Mouse (Mus musculus) urinary bladder, postnatal 36 days (tissue): ENCODE measurements around the gene Crebrf.

Source experiments
- DNase-seq, 2 experiments: peaks; one replicate each; pipeline ENCODE4 v3.0.0; 2022; ENCODE audit warnings: low spot score in 2 of 2, mixed read lengths in 1 of 2

Gene Crebrf

DNA sequence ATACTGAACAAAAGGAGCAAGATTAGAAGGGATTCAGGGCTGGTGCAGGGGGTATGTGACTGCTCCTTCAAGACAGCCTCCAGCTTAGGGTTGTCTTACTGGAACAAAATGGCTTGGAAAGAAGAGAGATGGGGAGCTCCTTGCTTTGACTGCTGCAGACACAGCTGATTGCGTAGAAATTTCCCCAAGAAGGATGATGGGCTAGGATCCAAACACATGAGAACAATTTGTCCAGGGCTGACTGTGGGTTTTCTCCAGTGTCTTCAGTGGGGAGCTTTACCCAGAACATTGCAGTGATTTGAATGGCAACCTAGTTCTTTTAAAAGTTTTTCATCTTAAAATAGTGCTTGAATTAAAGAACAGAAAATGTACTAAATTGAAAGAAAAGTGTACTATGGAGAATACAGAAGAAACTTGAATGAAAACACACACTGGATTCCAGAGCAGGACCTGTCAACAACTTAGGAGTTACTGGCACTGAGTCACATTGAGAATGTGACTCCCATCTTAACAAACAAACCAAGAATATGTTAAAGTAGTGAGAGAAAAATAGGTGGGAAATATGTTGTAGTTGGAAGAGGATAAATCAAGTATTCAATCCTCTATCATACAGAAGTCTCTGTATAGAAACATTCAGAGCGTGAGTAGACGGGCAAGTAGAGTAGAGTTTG is 63.1 kb downstream of the Crebrf start:
- DNase-seq = no peak

DNA sequence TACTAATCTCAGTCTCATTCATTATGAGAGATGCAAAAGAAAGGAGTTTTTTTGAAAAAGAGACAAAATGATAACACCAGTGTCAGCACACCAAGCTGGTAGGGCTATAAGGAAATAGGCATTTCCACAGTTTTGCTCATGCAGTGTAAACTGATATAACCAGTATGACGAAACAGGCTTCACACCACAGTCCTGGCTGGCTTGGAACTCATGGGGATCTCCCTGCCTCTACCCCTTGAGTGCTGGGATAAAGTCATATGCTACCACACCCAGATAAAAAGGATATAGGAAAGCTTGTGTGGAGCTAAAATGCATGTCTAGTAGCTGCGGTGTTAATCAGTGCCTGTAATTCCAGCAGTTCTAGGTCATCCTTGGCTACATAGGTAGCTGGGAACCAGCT is 64.0 kb downstream of the Crebrf start:
- DNase-seq = no peak

DNA sequence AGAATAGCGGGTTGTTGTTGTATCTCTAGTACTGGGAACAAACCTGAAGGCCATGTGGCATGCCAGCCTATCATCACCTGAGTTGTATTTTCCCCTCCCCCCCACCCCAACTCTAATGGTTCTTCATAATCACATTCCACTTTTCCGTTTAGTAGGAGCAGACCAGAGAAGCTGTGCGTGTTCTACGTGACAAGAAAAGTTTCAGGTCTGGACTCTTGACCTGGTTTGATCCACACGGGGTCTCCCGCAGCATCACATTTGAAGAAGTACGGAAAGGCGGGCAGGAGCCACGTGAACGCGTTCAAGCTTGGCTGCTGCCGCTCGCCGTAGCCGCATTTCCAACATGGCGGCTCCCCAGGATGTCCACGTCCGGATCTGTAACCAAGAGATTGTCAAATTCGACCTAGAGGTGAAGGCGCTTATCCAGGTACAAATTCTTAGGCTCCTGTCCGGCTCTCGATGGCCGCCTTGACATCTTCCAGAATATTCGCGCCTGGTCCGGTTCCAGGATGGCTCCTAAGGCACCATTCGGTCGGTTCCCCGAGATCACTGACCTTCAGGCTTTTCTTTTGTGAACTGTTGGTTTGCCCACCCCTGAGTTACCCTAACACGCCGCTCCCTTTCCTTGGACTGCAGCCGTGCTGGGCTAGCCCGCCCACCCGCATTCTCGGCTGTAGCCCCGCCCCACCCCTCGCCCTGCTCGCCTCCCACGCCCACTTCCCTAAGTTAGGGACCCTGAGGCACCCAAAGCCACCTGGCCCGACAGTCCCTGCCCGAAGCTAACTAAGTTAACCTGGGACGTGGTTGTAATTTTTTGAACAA is 65.5 kb downstream of the Crebrf start, which contains the start of gene Bnip1:
TSS of gene Bnip1 (plus strand) at position 317 of the 822 bp plus-strand sequence.
- DNase-seq = peak; percentile 68 to 79

DNA sequence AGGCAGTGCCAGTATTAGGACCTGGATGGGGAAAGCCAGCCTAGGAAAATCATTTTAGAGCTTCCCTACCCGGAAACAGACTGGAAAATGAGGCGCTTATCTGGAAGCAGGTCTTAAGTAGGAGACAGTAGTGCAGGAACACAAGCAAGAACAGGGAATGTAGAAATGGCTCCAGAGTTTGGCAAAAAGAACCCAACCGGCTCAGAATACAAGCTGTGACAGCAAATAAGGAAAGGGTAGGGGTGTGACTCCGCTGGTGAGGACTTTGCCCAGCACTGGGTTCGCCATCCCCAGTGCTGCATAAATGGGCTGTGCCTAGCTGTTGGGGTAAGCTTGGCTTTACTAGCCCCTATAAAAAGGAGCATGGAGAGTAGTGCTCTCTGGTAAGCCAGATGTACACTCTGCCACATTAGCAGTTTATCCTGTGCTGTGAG is 66.2 kb downstream of the Crebrf start:
- no peak for DNase-seq

DNA sequence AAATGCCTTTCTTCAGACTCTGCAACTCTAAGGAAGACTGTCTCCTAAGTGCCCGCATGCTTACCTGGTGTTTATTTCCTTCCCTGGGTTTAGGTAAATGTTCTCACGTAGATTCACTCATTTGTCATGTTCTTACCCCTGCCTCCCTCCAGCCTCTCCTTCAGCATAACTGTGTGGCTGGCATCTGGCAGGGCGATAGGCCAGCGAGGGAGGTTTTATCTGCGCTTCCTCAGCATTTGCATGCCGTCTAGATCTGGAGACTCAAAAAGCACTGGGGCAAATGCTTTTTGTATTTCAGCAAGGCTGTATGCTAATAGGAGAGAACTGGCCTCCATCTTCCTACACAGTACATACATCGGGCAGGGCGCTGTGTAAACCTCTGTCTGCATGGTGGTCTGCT is 69.1 kb downstream of the Crebrf start:
- DNase-seq = no peak

DNA sequence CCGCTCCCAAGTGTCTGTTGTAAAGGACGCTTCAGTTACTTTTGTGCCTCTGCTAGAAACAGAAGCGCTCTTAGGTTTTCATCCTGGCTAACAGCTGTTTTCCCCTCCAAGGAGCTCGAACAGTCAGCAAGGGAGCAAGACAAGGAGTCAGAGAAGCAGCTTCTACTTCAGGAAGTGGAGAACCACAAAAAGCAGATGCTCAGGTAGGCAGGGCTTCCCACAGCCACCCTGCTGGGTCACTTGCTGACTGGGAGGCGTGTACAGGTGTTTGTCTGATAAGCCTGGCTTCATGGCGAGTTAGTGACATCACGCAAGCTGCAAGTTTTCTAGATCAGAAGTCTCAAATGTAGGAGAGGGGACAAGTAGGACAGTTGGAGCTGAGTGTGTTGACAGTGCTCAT is 71.1 kb downstream of the Crebrf start:
- no peak for DNase-seq

DNA sequence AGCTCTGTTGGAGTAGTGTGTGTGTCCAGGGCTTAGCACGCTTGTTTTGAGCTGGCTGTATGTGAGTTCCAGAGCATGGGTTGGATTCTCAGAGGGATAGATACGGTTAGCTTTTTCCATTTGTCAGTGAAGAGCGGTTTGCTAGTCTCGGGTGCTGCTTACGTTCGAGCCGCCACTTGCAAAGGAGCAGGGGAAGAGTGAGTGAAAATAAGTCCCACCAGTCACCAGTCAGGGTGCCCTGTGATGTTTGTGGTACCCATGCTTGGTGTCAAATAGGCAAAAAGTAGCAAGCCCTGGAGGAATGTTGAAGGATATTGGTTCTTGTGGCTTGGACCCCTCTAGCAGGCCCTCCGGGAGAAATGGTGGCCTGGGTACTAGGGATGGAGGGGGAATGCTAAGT is 73.5 kb downstream of the Crebrf start:
- DNase-seq = no peak

DNA sequence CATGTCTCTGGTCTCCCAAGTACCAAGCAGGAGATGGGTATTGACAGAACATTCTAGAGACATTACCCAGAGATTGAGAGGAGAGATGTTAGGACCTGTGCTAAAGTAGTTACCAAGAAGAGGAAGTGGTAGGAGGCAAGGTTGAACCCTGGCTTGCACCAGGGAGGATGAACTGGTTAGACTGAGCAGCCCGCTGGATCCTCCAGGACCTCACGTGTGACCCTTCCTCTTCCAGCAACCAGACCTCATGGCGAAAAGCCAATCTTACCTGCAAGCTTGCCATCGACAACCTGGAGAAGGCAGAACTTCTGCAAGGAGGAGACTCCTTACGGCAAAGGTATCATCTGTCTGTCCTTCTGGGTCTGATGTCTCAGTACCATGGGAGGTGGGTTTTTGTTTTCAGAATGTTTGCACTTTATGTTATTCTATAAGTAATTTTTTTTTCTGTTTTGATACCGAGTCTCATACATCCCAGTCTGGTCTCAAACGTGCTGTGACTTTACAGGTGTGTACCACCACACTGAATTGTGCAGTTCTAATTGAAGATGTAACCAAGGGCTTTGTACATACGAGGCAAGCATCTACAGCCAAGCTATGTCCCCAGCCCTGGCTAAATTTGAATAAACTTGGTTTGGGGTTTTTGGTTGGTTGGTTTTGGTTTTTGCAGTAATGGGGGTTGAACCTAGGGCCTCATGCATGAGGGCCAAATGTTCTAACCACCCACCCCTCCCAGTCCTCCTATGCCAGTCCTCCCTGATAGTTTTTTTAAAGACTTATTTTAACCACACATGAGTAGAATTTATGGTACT is 74.2 kb downstream of the Crebrf start:
- DNase-seq = no peak

DNA sequence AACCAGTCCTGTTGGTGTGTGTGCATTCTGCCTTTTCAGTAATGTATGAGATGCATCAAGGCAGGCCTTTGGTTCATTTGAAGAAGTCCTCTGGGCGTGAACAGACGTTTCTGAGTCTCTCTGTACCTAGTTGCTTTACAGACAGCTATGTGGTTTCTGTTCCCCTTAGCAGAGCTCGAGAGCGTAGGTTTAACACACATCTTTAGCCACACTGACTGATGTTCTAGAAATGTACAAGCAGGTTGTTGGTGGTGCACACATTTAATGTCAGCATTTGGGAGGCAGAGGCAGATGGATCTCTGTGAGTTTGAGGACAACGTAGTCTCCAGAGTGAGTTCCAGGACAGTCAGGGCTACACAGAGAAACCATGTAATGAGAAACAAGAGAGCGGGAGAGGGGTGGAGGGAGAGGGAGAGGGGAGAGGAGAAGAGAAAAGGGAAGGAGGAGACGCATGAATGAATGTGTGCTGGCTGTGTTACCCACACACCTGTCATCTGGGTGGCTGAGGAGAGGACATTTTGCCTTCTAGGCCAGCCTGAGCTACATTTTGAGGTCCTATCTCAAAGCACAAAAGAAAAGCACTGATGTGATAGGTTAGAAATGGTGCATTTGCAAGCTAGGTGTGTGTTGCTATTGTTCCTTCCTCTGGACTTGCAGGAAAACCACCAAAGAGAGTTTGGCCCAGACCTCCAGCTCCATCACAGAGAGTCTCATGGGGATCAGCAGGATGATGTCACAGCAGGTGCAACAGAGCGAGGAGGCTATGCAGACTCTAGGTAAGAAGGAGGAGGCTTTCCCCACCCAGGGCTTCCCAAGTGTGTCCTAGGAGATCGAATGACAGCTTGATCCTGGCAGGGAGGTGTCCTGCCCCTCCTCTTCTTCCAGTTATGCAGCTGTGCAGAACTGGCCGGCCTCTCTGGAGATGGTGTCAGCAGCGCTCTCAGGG is 75.1 kb downstream of the Crebrf start:
- no peak for DNase-seq

DNA sequence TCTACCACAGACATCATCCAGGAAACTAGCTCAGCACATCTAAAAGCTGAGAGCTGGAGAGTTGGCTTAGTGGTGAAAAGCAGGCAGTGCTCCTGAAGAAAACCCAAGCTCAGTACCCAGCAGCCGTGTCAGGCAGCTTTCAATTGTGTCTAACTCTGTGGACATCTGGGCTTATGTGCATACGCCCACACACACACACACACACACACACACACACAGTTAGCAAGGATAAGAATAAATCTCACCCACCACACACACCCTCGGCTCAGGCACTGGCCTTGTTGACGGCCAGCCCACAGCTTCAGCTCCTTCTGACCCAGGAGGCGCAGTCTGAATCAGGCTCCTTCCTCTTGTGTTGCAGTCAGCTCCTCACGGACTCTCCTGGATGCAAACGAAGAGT is 76.1 kb downstream of the Crebrf start:
- DNase-seq = no peak

DNA sequence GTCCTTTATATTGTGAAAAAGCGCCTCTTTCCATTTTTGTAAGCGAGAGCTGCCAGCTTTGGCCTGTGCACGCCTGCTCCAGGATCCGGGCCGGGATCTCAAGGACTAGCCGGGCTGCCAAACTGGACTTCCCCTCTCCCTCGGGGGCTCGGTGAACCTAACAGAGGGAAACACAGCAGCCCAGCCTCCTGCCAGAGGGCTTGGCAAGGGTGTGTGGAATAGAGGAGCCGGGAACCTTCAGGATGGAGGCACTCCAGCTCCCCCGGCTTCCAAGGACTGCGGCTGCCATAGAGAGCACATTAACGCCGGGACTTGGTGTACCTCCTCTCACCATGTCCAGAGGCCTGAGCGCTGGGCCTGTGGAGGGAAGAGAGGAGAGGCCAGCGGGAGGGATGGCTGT is 76.6 kb downstream of the Crebrf start:
- DNase-seq = peak in 1 of 2 experiments; percentile 18

DNA sequence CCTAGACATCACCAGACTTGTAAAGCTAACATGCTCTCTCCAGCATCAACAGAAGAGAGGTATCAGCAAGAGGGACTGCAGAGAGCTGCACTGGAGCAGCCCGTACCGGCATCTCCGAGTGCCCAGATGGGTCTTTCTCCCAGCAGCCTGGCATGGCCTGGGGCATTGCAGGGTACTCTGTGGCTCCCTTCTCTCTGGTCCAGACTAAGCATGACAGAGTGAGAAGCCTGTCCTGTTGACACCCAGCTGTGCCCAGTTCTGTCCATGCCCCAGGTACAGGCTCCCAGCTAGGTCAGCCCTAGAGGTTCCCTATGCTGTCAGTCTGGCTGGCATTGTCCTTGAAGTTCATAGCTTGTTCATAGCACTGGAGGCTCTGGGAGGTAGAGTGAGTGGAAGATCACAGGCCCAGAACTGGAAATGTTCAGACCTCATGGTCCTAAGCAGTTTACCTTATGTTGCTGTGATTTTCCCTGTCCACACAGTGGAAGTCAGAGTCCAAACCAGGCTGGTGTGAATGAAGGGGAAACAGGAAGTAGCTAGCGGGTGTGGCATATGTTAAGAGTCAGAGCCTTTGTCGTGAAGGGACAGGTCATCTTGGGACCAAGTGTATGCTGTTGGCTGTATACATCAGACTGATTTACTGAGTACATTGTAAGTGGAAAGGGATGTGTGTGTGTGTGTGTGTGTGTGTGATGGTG is 77.8 kb downstream of the Crebrf start:
- DNase-seq = no peak

DNA sequence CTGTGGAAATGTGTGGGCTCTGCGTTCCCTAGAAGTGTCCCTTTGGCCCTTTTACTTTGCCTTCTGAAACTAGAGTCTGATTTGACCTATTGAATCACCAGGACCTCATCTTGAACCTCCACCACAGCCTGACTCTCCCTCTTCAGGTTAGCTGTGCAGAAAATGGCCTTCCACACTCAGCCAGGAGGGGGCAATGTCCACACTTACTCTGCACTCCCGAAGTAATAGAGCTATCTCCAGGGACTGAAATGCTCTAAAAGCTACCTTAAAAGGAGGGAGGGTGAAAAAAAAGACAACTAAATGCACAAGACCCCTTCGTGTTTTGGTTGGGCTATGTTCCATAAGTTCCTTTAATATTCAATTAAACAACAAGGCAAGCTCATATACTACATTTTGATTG is 79.3 kb downstream of the Crebrf start:
- peak; percentile 43 to 50 for DNase-seq

DNA sequence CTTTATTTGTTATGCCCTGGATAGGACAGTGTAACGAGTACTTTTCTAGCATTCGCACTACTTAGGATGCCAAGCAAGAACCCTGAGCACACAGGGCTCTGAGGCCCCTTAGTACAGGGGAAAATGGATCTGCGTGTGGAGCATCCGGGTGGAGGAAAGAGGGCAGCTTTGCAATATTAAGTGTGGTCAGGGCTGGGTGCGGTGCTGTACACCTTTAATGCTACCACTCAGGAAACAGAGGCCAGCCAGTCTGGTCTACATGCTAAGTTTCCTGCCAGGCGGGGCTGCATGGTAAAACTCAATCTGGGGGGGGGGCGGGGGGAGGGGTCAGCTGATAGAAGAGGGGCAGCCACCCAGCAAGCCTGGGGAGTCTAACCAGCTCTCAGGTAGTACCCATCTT is 79.9 kb downstream of the Crebrf start:
- no peak for DNase-seq

DNA sequence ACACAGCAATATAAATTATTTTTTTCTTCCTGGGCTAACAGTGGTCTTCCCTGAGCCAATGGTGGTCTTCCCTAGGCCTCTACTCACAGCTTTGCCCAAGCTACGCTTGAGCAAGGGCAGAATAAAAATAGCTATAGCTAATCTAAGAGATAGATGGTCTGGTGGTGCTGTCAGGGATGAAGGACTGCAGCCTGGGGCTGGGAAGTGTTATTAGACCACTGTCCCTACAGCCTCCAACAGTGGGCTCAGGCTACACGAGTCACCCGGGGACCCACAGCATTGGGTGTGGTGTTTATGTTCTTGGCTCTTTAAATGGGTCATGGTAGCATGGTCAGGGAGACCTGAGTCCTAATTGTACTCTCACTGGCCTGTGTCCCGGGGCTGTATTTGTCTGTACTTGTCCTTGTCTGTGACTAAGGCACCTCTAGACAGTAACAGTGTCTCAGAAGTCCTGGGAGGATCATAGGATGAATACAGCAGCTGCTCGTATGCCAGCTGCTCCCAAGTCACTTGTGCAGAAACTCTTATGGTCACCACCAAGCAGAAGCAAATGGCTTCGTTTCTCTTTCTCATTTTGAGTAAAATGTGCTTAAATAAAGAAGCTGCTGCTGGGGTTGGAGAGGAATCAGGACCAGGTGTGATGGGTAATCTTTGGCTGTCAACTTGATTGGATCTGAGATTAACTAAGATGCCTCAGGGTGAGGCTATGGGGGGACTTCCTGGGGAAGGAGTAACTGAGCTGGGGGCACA is 82.1 kb downstream of the Crebrf start:
- no peak for DNase-seq

DNA sequence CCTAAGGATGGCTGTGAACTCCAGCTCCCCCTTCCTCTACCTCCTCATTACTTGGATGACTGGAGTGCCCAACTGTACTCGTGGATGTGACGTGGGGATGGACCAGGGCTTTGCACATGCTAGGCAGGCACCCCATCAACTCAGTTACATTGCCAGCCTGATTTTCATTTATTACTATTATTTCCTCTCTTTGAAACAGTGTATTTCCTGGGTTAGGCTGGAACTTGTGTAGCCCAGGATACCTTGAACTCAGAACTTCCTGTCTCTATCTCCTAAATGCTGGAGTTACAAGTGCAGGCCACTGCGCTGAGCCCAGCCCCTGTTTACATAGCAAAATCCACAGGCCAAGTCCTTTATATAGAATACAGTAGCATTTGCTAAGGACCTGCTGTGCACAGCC is 87.4 kb downstream of the Crebrf start:
- no peak for DNase-seq

DNA sequence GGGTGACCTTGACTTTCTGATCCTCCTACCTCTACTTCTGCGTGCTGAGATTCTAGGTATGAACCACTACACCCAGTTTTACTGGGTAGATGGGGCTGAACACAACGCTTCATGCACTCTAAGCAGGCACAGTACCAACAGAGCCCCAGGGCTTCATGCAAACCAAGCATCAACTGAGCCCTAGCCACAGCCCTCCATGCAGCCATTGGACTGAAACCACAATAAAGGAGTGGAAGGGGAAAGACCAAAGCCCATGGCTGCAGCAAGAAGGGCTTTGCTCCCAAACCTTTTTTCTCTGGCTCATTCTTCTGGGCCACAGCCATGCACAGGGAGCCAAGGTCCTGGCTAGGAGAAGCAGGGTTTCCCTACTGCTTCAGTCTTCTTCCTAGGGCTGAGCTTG is 97.2 kb downstream of the Crebrf start:
- DNase-seq = no peak

DNA sequence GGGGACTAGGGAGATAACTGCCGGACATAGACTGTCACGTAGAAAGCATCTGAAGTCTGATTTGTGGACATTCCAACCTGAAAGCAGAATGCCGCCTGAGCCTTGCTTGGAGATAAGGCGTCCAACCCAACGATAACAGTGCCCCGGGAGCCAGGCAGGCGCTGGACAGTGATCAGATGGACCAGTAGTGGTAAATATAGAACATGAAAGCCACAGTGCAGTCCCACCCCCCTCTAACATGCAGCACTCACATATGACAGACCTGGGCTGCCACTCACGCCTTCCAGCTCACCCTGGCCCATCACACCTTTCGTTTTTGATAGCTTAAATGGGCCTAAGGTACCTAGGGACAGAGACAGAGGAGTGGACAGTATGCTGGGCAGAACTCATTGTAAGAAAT is 98.0 kb downstream of the Crebrf start:
- DNase-seq = no peak

DNA sequence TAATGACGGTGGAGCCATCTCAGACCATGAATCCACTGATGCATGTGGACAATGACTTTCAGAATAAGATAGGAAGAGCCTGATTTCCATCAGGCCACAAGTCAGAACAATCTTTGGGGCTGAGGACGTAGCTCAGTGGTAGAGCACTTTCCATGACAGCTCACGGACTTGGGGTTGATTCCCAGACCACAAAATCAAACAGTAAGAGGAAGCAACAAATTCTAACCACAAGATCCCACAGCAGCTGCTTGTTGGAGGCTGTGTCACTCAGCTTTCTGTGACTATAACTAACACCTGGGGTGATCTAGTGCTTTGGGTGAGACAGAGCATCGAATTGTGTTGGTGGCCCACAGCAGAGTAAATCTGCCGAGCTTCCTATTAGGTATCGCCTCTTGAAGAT is 101.4 kb downstream of the Crebrf start:
- DNase-seq = no peak

DNA sequence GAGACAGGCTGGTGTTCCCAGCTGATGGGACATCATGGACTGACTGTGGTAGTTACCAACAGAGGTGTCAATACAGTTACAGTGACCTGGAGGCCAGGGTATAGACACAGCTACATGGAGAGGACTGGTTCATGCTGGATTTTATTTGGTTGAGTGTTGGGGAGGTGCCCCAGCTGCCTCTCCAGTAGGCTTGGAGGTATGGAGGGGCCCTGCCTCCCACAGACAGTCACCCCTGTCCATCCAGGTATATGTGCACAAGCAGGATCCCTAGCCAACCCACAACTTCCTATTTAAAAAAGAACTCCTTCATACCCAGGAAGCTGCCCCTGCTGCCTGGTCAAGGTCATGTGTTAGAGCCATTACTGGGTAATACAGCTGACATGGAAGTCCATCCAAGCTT is 102.3 kb downstream of the Crebrf start:
- DNase-seq = no peak
